Mouse (Mus musculus): Measurements from ENCODE around the gene Ccr10.

The Ccr10 gene

GRCm38 (mm10) chr11:101174851-101175628, at the start of gene Ccr10:
Gene Ccr10 (minus strand): TSS chr11:101175443.
- DNase-seq (ENCODE audit: low spot score), result peak; percentile 57

- no peak for DNase-seq (ENCODE audit: low spot score)
These were observed 49.1 kb upstream of the Ccr10 start for GRCm38 (mm10) chr11:101224337-101224736.

GRCm38 (mm10) chr11:101221306-101221986, 46.2 kb upstream of the Ccr10 start:
- DNase-seq (ENCODE audit: low spot score), result no peak

GRCm38 (mm10) chr11:101220853-101221252, 45.6 kb upstream of the Ccr10 start:
- no peak for DNase-seq (ENCODE audit: low spot score)

- no peak for DNase-seq (ENCODE audit: low spot score)
These were observed 43.3 kb upstream of the Ccr10 start for GRCm38 (mm10) chr11:101218436-101219055.

- DNase-seq (ENCODE audit: low spot score), result no peak
These were observed 41.7 kb upstream of the Ccr10 start for GRCm38 (mm10) chr11:101216936-101217335.

GRCm38 (mm10) chr11:101211970-101212369, 36.7 kb upstream of the Ccr10 start:
- peak; percentile 86 for DNase-seq (ENCODE audit: low spot score)

- peak; percentile 73 for DNase-seq (ENCODE audit: low spot score)
These were observed 25.7 kb upstream of the Ccr10 start for GRCm38 (mm10) chr11:101200986-101201385.

GRCm38 (mm10) chr11:101199555-101199954, 24.3 kb upstream of the Ccr10 start:
- no peak for DNase-seq (ENCODE audit: low spot score)

GRCm38 (mm10) chr11:101196175-101196574, 20.9 kb upstream of the Ccr10 start:
- no peak for DNase-seq (ENCODE audit: low spot score)

- no peak for DNase-seq (ENCODE audit: low spot score)
These were observed 20.3 kb upstream of the Ccr10 start for GRCm38 (mm10) chr11:101195571-101195970.

GRCm38 (mm10) chr11:101195101-101195500, 19.9 kb upstream of the Ccr10 start:
- no peak for DNase-seq (ENCODE audit: low spot score)

- DNase-seq (ENCODE audit: low spot score), result no peak
These were observed 19.4 kb upstream of the Ccr10 start for GRCm38 (mm10) chr11:101194643-101195042.

GRCm38 (mm10) chr11:101194137-101194536, 18.9 kb upstream of the Ccr10 start:
- no peak for DNase-seq (ENCODE audit: low spot score)

GRCm38 (mm10) chr11:101193076-101193475, 17.8 kb upstream of the Ccr10 start:
- DNase-seq (ENCODE audit: low spot score), result no peak

- DNase-seq (ENCODE audit: low spot score), result no peak
These were observed 17.4 kb upstream of the Ccr10 start for GRCm38 (mm10) chr11:101192646-101193045.

- DNase-seq (ENCODE audit: low spot score), result no peak
These were observed 16.8 kb upstream of the Ccr10 start for GRCm38 (mm10) chr11:101191919-101192470.

- DNase-seq (ENCODE audit: low spot score), result no peak
These were observed 16.0 kb upstream of the Ccr10 start for GRCm38 (mm10) chr11:101190913-101191907.

- peak; percentile 43 for DNase-seq (ENCODE audit: low spot score)
These were observed 15.1 kb upstream of the Ccr10 start for GRCm38 (mm10) chr11:101190181-101190912.

GRCm38 (mm10) chr11:101189495-101190180, 14.4 kb upstream of the Ccr10 start:
- DNase-seq (ENCODE audit: low spot score), result peak; percentile 93

All from MN1 (cell line).